Mouse (Mus musculus) embryonic facial prominence, embryonic 11.5 days (tissue): ENCODE data around the gene C1qtnf1. TPM values are rescaled to one million over a fixed set of nuclear protein-coding genes. Genes with fewer than 3 reads are reported as not detected.

ENCODE experiments used
- ATAC-seq: fragments of 200-750 bp; cut with Nextera tagmentation; replicated peaks from 2 replicates; pipeline ENCODE4 v1.8.0; 2017; ENCODE audit warnings: low read depth; ENCODE audit not compliant: insufficient number of reproducible peaks, low FRiP score, low TSS enrichment
- DNase-seq: peaks from one replicate; pipeline ENCODE4 v3.0.0-alpha.2; 2015; ENCODE audit warnings: low spot score
- H3K27ac ChIP-seq: fragments of 300-500 bp; sonication (generic); replicated peaks from 2 replicates; pipeline ENCODE4 v1.5.1; 2014; ENCODE audit warnings: mild to moderate bottlenecking, low read depth, low read length, control low read depth
- H3K27me3 ChIP-seq: fragments of 300-500 bp; sonication (generic); 2 replicates; pipeline ENCODE4 v1.6.1; 2014; ENCODE audit warnings: mild to moderate bottlenecking, low read length, moderate library complexity, mixed read lengths; ENCODE audit not compliant: control insufficient read depth, insufficient read depth
- H3K36me3 ChIP-seq: fragments of 300-500 bp; sonication (generic); replicated peaks from 2 replicates; pipeline ENCODE4 v1.6.1; 2014; ENCODE audit warnings: low read depth, mild to moderate bottlenecking, low read length, moderate library complexity, mixed read lengths; ENCODE audit not compliant: control insufficient read depth, insufficient read depth
- H3K4me1 ChIP-seq: fragments of 300-500 bp; sonication (generic); 2 replicates; pipeline ENCODE4 v1.6.1; 2014; ENCODE audit warnings: low read length, mixed read lengths; ENCODE audit not compliant: control insufficient read depth, insufficient read depth
- H3K4me2 ChIP-seq: fragments of 300-500 bp; sonication (generic); 2 replicates; pipeline ENCODE4 v1.6.1; 2014; ENCODE audit warnings: low read depth, mild to moderate bottlenecking, control low read depth, low read length, moderate library complexity
- H3K4me3 ChIP-seq: fragments of 300-500 bp; sonication (generic); 2 replicates; pipeline ENCODE4 v1.5.1; 2014; ENCODE audit warnings: low read depth, low read length, control low read depth
- H3K9ac ChIP-seq: fragments of 300-500 bp; sonication (generic); replicated peaks from 2 replicates; pipeline ENCODE4 v1.6.1; 2014; ENCODE audit warnings: mild to moderate bottlenecking, control low read depth, low read length
- H3K9me3 ChIP-seq: fragments of 300-500 bp; sonication (generic); replicated peaks from 2 replicates; pipeline ENCODE4 v1.6.1; 2016; ENCODE audit warnings: mild to moderate bottlenecking, low read length, inconsistent platforms, mixed read lengths; ENCODE audit not compliant: control insufficient read depth
- whole genome bisulfite sequencing: fragments of 180-500 bp; shearing (Covaris S2); extraction: QIAGEN DNeasy Blood & Tissue Kit; methylation state at CpG from one replicate; pipeline ENCODE4 v1.1.7; 2014; 5-methylcytosine and 5-hydroxymethylcytosine counted together
- polyA plus RNA-seq: library from polyadenylated mRNA; unstranded; fragments of >200 nt; fragmentation: Nextera tagmentation; extraction: Ambion mirVana; gene quantifications from 2 replicates; pipeline ENCODE4 v1.2.1, GENCODE M21; 2014

The C1qtnf1 gene
- polyA plus RNA-seq, 1 experiment from 2014 or later = 5.0 TPM

DNA sequence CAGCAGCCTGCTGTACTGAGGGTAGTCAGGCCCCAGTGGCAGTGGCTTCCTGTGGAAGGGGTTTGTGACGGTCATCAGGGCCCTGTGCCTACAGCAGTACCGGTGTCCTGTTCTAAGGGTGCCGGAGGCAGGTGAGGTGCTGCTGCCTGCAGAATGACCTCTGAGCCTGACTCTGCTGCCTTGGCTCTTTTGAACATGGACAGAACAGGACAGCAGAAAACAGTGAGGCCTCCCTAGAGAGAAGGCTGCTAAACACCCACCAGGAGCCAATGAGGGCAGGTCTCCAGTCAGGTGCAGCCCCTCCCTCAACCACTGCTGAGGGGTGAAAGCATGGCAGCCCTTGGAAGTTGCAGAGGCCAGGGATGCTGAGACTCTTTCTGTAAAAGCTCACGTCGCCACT, 21.5 kb upstream of the C1qtnf1 start:
- DNase-seq (no peak), ATAC-seq (no peak)
- Histone ChIP-seq H3K9ac (no peak overlapping the region), H3K27ac (no peak overlapping the region), H3K36me3 (no peaks in the 10 kb centered on the region; the same call in none of the 2 replicates), H3K4me1 (no peaks in the 10 kb centered on the region), H3K4me3 (no peak overlapping the region), H3K9me3 (no peaks in the 10 kb centered on the region), H3K4me2 (no peak overlapping the region), H3K27me3 (no peaks in the 10 kb centered on the region)
- WGBS = 91% methylated on average over 5 of the region's 5 CpGs

DNA sequence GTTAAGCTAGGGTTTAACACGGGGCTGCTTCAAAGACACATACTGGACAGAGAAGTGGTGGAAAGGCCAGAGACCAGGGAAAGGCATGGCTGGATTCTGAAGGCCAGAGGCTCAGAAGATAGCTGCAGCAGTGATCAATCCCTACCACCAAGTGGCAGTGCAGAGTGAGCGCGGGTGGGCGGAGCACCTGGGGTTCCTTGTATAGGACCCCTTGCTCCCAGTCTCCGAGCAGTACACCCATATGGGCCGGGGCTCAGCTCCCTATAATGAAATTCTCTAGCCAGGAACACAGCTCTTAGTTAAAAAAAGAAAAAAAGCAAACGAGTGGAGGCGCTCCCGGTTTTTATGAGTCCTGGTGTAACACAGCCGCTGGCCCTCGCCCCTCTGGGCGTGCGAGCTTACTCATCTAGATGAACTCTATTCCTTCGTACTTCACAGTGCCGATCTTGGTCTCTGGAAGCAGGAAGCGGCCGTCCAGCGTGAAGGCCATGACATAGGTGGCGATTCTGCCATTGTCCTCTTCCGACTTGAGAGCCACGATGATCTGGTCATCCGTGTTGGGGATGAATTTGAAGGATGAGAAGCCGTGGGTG, 20.6 kb upstream of the C1qtnf1 start:
- WGBS = 85% methylated on average over 23 of the region's 23 CpGs
- Histone ChIP-seq H3K36me3 (no peaks in the 10 kb centered on the region; the same call in none of the 2 replicates), H3K9ac (no peak overlapping the region), H3K27me3 (no peaks in the 10 kb centered on the region), H3K4me2 (no peak overlapping the region), H3K4me3 (no peak overlapping the region), H3K27ac (no peak overlapping the region), H3K4me1 (no peaks in the 10 kb centered on the region), H3K9me3 (no peaks in the 10 kb centered on the region)
- no peak for ATAC-seq
- no peak for DNase-seq

DNA sequence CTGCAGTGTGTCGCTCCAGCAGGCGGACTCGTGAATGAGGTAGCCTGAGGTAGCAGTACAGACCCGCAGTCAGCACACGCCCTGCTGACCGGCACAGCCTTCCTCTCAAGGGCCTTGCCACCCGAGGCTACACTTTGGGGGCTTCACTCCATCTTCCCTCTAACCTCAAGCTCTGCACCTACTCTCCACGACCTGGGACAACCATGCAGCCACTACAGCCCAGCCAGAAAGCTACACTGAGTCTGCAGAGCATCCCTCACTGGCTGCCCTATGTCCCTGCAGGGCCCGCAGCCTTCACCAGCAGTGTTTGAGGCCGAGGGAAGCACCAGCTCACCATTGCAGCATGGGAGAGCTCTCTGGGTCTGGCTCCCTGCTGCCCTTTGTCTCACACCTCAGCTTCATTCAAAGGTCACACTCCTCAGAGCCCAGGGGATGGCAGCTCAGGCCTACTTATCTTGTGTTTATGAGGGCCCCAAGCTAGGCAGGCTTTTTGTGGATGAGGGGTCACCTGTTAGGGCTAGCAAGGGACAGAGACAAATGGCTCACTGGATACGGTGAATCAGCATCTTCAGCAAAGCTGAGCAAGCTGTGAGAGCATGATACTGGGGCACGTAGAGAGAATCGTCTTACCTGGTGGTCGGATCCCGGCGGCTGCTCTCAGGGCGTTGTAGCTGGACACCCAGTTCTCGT, 19.8 kb upstream of the C1qtnf1 start:
- no peaks in the 10 kb centered on the region for H3K9me3 ChIP-seq
- 85% methylated on average over 18 of the region's 18 CpGs for WGBS
- H3K4me1 ChIP-seq = no peaks in the 10 kb centered on the region
- no peaks in the 10 kb centered on the region for H3K27me3 ChIP-seq
- H3K4me2 ChIP-seq = no peak overlapping the region
- no peak overlapping the region for H3K27ac ChIP-seq
- H3K36me3 ChIP-seq = no peaks in the 10 kb centered on the region; the same call in none of the 2 replicates
- H3K4me3 ChIP-seq = no peak overlapping the region
- ATAC-seq (no peak), DNase-seq (no peak)
- H3K9ac ChIP-seq = no peak overlapping the region

DNA sequence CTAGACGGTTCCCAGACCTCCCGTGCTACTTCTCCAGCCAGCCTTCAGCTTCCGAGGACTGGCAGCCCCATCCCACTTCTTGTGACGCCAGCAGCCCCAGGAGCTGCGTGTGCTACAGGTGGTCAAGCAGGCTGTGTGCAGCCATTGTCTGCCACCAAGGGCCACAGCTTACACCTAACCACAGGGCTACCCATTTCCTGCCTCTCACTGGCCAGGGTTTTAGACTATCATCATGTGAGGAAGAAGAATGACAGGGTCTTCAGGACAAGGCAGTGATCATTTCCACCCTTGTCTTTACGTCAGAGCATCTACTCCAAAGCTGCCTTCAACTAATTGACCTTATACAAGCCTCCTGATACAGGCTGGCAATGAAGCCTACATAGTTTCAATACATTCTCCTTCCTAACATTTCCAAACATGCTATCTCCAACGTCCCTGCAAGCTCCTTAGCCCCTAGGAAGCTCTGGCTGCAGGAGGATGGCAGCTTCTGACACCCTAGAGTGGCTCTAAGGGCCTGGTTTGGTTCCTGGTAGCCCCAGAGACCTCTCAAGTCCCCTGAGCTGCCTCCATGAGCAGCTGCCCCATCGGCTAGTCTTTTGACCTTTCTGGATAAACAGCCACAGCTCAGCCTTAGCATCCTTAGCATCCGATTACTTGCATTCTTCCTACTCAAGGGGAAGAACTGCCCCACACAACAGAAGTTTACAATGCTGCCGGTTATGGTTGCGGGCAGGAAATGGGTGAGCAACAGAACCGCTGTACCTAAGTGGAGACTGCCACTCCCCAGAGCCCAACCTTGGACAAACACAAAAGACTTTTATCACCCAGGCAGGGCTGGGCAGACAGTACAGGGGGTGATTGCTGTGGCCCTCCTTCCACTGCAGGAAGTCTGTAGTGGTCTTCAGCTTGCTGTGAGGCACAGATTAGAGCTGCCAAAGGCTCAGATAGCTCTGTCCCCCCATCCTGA, 18.6 kb upstream of the C1qtnf1 start:
- WGBS = 82% methylated on average over 12 of the region's 12 CpGs

DNA sequence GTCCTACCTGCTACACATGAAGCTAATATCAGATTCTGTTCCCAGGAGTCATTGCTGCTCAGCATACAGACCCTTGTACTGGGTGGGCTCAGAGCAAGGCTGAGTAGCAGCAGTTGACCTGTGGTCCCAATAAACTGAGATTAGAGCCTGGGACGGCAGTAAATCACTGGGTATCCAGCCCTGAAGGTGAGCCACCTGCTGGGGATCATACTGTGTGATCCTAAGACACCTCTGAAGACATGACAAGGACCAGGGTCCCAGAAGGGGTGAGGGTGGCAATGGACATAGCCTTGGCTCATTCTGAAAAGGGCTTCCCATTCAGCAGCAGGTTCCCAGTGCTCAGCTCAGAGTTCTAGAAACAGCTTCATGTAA, 17.9 kb upstream of the C1qtnf1 start:
- no peak for DNase-seq
- H3K27me3 ChIP-seq = no peaks in the 10 kb centered on the region
- H3K4me1 ChIP-seq = no peaks in the 10 kb centered on the region
- WGBS = 90% methylated on average over 1 of the region's 1 CpGs
- no peak overlapping the region for H3K9ac ChIP-seq
- H3K27ac ChIP-seq = no peak overlapping the region
- no peaks in the 10 kb centered on the region for H3K9me3 ChIP-seq
- no peak overlapping the region for H3K4me2 ChIP-seq
- H3K4me3 ChIP-seq = no peak overlapping the region
- ATAC-seq = no peak
- H3K36me3 ChIP-seq = no peaks in the 10 kb centered on the region; the same call in none of the 2 replicates

More for the DNA sequence above, 18.6 kb upstream of the C1qtnf1 start:
- Histone ChIP-seq H3K9me3 (no peaks in the 10 kb centered on the region), H3K4me2 (no peak overlapping the region), H3K4me3 (no peak overlapping the region), H3K4me1 (no peaks in the 10 kb centered on the region), H3K27me3 (no peaks in the 10 kb centered on the region), H3K27ac (no peak overlapping the region), H3K9ac (no peak overlapping the region), H3K36me3 (no peaks in the 10 kb centered on the region; the same call in none of the 2 replicates)
- ATAC-seq = no peak
- DNase-seq = no peak

DNA sequence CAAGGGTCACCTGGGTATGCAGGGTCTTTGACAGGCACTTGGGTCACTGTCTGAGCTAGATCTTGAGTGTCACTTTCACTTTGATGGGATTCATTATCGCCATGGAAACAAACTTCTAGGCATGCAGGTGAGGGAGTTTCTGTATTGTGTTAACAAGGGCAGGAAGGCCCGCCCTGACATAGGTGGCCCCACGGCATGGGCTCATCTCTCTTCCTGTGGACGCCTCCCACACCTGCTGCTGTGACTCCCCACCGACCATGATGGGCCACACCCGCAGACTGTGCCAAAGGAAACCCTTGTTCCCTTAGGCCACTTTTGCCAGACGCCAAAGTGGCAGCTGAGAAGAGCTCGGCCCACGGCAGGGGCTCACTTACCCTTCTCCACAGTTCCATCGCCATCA, 17.5 kb upstream of the C1qtnf1 start:
- Histone ChIP-seq H3K36me3 (no peaks in the 10 kb centered on the region; the same call in none of the 2 replicates), H3K27me3 (no peaks in the 10 kb centered on the region), H3K27ac (no peak overlapping the region), H3K9me3 (no peaks in the 10 kb centered on the region), H3K4me3 (no peak overlapping the region), H3K4me2 (no peak overlapping the region), H3K9ac (no peak overlapping the region), H3K4me1 (no peaks in the 10 kb centered on the region)
- 89% methylated on average over 10 of the region's 10 CpGs for WGBS
- no peak for ATAC-seq
- no peak for DNase-seq

DNA sequence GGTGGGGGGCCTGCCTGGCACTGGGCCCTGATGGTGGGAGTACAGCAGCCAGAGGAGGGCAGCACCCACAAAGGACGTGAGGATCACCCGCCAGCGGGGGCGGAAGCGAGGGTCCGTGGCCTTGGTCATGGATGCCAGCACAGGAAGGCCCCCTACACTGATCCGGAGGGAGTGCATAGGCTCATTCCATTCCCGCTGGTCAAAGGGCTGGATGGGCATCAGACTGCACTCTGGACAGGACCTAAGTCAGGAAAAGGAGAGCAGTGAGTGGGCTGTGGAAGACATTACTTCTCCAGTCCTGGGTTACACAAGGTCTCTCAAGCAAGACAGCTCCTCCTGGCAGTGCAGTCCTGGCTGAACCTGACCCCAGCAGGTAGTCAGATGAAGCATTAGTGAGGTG, 16.7 kb upstream of the C1qtnf1 start:
- Histone ChIP-seq H3K27ac (no peak overlapping the region), H3K4me2 (no peak overlapping the region), H3K27me3 (no peaks in the 10 kb centered on the region), H3K36me3 (no peaks in the 10 kb centered on the region; the same call in none of the 2 replicates), H3K4me3 (no peak overlapping the region), H3K9me3 (no peaks in the 10 kb centered on the region), H3K4me1 (no peaks in the 10 kb centered on the region), H3K9ac (no peak overlapping the region)
- WGBS = 90% methylated on average over 8 of the region's 8 CpGs
- DNase-seq (no peak), ATAC-seq (no peak)
